Mouse (Mus musculus): ENCODE measurements around the gene Ttc7b.

The Ttc7b gene

DNA sequence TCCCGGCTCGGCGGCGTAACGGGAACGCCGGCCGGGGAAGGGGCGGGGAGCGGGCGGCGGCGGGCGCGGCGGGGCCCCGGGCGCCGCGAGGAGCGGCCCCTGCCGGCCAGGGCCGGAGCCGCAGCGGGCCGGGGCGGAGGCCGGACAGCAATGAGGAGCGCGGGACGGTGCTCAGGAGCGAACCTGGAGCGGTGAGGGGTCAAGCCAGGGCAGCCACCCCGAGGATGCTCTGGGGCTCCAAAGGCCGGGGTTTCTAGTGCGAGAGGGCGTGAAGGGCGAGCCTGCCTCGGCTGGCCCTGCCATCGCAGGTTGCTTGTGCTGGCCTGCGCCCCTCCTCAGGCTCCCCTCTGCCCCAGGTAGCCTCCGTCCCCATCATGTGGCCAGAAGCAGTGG lies at the start of gene Ttc7b:
Gene Ttc7b, minus strand, starts transcription at position 33 of the 393 bp plus-strand sequence.
- peak; percentile 68 to 81 for DNase-seq

DNA sequence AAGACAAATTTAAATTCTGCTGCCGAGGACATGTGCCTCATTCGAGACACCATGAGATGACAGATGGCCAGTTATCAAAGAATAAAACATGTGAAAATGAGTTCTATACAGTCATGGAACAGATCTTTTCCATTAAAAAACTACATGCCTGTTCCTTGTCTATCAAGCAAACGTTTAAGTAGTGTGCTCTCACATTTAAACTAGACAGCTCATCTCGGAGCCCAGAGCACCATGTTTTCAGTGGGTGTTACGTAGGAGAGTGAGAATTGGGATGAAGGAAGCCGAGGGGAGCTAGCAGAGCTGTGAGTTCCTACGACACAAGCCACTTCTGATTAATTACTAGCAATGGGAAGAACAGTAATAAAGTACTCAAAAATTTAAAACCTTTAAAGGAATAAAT lies 48.2 kb upstream of the Ttc7b start:
- no peak for DNase-seq

DNA sequence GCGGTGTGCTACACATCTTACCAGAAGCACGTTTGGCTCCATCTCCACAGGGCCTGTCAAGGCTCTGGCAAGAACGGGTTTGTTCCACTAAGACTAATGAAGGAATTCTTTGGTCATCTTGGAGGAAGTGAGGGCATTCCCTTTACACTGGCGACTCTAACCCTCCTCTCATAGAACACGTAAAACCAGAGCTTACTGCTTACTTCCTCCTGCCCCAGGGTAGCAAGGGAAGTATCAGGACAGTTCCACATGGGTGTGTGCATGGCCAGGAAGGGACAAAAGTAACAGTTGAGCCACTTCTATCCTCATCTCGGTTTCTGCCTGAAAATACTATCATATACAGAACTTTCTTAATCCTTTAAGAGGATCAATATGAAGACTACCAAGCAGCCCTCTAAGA lies 47.5 kb upstream of the Ttc7b start:
- DNase-seq: no peak

DNA sequence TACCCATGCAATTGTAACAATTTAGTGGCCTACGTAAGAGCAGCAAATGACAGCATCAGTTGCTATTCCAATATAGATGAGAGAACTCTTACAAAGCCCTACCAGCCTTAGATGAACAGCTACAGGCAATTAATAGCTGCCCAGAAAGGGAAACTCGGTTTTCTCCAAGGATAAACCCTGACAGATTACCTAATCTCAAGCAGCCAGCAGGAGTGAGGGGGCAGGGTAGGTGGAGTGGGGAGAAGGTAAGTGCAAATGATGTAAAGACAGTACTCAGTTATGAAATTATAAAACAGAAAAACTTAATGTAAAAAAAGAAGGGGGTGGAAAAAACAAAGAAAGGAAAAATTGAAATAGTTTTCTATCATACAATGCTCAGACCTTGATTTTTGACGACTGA lies 47.0 kb upstream of the Ttc7b start:
- DNase-seq: no peak

DNA sequence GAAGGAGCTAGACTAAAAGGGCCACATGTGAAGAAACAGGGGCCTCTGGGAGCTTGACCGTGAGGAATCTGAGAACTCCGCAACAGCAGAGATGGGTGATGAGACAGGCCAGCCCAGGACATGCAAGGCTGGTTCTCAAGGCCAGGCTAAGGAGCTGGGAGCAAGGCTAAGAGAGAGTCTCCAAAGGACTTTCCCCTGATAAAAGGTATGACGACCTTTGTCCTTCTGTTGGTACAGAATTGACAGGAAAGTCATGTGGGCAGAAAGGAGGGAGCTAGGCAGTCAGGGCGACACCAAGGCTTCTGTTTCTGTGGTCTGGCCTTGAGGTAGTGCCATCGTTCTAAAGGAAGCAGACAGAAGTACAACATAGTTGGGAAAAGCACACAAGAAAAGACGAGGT lies 33.0 kb upstream of the Ttc7b start:
- DNase-seq: no peak

DNA sequence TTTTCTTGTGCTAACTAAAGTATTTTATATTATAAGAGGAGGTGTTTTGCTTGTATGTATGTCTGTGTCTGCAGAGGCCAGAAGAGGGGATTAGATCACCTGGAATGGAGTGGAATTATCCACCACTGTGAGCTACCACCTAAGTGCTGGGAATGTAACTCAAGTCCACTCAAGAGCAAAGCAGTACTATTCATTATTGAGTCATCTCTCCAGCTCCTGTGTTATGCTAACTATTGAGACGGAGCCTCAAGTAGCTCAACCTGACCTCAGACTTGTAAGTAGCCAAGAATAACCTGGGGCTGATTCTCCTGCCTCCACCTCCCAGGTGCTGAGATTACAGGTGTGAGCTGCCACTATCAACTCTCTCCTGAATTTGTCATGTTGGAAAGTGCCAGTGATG lies 31.3 kb upstream of the Ttc7b start:
- DNase-seq: no peak

DNA sequence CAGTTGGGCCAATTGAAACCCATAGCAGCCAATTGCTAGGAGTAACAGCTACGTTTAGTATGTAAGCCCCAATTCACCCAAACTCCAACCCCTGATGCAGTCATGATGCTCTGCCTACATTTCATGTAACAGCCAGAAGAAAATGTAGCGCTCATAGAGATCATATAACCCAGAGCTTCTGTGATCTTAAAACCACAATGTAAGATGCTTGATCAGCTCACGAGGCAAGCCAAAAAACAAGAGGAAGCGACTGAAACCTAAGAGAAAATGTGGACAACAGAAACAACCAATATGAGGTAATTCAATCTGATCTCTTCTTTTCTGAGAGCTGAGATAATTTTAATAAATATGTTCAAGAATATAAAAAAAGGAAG lies 23.6 kb upstream of the Ttc7b start:
- DNase-seq: no peak

DNA sequence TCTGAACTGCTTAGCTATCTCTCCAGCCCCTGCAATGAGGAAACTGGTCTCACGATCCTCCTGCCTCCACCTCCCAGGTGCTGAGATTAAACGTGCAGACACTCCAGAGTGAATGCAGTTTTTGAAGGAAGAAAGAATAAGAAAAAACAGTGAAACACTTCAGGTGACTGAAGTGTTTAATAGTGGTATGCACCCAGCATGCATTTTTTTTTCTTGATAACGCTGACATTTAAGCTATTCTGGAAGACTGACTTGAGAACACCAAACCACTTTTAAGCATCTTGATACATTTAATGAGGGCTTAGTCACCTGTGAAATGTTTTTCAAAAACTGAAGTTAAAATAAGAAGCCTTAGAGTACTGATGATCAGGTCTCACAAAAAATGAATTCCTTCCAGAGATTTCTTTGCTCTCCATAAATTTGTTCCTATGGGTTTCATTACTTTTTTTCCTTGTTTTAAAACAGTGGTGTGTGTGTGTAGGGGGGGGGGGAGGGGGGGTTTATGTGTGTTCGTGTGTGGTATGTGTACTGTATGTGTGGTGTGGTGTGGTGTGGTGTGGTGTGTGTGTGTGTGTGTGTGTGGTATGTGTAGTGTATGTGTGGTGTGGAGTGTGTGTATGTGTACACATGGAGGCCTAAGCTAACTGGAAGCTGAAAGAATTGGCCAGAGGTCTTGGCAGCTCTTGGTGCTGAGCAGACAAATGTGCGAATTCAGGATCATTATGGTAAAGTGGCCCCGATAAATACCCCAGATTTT lies 23.0 kb upstream of the Ttc7b start:
- DNase-seq: no peak

DNA sequence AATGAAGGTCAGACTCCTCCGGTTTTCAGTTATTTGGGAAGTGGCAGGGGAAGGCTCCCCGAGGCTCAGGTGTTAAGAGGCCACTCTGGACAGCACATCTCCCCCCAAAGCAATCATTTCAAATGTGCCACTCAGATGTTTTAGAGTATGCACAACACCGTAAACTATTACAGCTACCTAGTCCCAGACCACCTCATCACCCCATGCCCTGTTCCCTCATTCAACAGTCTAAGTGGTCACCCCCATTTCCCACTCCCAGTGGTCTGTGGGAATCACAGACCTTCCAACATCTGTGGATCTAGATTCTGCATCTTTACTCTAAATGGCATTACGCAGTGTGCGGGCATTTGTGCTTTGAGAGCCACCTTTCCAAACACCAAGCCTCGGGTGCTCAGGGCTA lies 21.9 kb upstream of the Ttc7b start:
- no peak for DNase-seq

DNA sequence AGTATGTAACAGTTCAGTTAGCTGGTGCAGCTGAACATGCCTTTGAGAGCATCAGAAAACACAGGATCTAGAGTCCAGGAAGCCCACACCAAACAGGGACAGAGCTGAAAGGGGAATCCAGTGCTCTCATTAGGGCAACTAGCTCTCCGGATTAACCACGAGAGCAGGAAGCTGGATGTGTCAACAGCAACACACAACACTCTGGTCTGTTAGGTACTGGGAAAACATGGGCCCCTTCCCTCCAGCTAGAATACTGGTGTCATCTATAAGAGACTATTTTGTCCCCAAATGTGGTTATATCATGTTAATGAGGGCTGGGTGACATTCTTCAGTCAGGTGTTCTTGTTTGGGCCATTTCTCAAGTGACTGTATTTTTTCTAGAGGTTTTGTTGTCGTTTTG lies 21.4 kb upstream of the Ttc7b start:
- DNase-seq: no peak

DNA sequence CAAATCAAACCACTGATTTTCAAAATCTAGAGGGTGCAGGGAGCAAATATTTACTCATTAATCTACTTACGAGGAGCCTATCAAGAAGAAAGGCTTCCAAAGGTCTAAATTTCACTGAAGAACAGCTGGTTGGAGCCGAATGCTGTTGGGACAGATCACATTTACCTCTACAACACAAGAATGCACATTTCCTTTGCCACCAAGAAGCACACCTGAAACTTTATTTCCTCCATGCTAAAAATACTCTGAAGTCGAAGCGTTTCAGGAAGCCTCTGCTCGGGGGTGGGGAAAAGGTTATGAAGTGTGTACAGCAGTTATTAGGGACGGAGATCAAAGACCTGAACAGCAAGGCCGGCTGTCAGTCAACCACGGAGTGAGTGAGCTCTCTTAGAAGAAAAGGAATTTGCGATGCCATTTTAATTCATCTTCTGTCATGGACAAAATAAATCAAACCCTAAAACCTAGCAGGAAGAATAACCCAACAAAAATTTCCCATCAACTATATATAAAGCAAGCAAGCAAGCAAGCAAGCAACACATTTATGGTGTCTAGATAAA lies 18.6 kb upstream of the Ttc7b start:
- no peak for DNase-seq

DNA sequence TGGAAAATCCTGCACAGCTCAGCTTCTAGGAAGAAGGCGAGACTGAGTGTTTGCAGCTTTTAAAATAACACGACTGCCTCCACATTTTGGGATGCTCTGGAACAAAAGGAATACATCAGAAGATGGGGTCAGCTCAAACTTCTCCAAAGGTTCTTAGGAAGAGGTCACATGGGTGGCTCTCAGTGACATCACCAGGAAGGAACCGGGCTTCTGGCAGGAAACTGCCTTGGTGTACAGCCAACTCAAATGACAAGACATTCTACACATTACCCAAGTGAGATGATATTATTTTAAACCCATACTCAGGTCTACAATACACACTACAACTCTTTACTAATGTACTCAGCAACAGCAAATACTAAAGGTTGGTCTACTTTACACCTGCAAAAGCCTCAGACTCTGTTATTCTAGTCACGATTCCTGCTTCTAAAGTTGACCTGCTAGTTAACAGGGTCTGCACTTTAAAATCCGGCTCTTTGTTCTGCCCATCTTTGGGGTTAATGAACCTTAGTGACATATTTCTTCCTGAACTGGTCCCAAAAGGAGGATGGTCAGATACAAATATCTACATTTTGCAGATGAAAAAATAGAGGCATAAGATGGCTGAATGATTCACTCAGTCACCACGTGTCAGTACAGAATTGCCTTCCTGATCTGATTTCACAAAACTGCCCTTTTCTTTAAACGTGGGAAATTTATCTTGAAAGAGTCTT lies 18.0 kb upstream of the Ttc7b start:
- DNase-seq: peak; percentile 62 to 71

DNA sequence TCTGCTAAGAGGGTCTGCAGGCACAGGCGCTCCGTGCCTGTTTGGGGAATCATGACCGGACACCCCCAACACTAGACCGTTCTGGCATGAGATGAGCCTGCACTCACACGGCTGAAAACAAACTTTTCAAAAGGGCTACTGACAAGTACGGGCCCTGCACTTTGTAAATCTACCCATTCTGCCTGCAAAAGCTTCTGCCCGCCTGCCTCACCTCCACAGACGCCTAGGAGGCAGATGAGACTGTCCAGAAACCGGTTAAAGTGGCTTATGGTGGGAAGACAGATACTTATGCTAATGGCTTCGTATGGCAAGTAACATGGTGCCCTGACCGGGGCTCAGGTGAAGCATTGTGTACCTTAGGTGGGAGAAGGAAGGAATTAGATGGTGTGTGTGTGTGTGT lies 16.5 kb upstream of the Ttc7b start:
- DNase-seq: peak in 1 of 2 experiments; percentile 3

DNA sequence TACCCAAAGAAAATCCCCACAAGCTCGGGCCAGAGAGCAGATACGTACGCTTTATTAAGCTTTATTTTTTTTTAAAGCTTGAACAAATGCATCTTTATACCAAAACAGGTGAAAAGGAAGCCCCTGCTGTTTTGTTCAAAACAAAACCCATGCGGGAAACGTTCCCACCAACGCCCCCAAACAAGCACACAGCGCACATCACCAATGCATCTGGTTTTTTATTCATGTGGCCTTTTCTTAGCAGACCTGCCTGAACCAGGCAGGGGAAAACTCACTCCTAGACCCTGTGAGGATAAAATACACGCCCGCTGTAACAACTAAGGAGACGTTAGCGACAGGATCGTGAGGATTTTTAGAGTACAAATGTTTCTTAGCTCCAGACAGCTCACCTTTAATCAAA lies 14.4 kb upstream of the Ttc7b start:
- DNase-seq: no peak

DNA sequence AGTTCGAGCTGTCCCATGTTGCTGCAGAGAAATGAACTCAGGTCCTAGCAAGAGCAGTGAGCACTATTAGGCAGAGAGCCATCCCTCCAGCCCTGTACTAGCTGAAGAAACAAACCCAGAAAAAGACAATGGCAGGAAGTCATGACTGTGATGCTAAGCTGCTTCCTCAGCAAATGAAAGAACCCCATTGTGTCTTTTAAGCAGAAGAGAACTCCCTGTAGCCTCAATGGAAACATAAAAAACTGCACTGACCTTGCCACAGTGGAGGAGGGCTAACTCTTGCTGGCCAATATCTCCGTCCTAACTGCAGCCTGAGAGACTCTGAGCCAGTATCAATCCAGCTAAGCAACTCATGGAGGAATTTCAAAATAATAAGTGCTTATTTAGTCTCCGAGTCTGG lies 13.4 kb upstream of the Ttc7b start:
- DNase-seq: peak in 1 of 2 experiments; percentile 29

DNA sequence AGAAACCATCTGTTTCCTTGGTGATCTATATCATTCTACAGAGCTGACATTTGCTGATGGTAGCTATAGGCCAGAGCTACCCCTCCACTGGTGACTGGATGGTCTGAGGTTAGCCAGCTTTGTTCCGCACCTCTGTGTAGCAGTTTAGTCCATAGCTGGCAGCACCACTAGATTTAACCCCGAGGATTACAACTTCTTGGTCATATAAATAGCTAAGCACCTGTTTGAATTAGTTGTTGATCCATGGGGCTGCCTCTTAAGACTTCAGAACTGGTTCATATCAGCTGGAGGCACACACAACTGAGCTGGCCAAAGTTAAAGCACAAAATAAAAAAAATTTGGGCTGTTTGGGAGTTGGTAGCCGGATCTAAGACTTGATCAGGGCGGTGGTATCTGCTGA lies 12.6 kb upstream of the Ttc7b start:
- peak in 1 of 2 experiments; percentile 2 for DNase-seq

DNA sequence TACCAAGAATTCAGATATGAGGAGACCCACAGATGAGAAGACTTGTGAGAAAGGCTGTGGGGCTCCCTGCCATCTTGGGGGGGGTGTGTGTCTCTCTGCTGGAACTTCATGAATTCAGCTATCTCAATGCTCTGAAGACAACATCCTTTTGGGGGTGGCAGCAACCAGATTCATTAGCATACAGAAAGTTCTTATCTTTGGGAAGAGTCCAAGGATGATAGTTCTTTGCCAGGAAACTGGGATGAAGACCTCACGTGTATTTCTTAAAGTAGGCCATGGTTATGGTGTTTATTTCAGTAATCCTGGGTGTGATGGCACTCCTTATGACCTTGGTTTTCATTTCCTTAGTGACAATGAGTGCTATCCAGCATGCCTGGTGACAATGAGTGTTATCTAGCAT lies 11.1 kb upstream of the Ttc7b start:
- DNase-seq: peak in 1 of 2 experiments; percentile 4

DNA sequence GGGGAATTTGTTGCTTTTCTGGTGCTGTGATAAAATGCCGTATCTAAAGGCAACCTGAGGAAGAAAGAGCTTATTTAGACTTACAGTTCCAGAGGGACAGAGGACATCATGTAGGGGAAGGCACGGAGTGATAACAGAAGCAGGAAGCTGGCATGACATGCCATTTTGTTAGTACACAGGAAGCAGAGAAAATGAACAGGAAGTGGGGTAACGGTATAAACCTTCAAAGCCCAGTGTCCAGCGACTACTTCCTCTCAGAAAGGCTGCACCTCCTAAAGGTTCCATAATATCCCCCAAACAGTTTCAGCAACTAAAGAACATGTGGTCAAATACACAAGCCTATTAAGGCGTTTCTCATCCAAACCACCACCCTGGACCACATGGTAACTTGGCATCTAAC lies 10.2 kb upstream of the Ttc7b start:
- DNase-seq: no peak

DNA sequence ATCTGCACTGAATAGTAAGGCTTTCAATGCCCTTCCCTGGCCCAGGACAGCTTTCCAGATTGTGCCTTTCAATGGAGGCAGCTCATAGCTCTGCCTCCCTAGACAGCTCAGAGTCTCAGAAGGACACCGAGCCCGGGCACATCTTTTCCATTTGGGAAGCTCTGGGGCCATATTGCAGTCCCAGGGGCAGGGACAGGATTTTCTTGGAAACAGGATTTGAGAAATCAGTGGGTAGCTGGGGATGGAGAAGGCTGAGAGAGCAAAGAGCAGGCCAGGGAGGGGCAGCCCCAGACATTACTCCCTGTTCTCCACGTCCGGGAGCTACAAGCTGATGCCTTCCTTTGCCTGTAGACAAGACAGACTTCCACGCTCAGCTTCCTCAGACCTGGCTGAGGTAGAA lies 9.0 kb upstream of the Ttc7b start:
- DNase-seq: no peak

DNA sequence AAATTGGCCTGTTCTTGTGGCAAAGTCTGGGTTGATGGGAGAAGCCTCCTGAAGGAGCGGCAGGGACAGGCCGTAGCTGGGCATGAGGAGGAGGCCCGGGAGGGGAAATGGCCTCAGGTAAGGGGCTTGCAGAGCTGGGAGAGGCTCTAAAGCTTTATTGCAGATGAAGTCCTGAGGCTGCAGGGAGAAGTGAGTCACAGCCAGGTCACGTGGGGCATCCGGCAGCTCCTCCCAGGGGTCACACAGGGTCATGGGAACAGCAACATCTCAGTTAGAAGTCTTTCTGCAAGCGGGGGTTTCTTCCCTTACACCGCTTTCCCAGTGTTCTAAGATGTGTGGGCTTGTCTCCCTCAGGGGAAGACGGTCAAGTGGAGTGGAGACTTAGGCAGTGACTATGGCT lies 8.5 kb upstream of the Ttc7b start:
- peak; percentile 60 to 65 for DNase-seq

DNA sequence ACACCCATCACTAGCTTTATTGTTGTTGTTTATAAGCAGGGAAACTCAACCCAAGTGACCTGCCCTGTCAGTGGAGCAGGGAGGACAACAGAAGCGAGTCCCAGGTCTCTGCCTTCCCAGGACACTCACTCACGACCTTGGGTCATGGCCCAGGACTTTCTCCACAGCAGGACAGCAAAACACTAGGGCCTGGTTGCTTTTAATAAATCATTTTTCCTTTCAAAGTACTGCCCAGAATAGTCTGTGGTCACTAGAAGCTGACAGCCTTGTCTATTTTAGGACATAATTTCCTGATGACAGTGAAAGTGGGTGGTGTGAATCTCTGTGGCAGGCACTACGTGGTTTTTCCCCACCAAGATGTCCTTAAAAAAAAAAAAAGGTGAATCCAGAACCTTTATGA lies 7.6 kb upstream of the Ttc7b start:
- DNase-seq: no peak

DNA sequence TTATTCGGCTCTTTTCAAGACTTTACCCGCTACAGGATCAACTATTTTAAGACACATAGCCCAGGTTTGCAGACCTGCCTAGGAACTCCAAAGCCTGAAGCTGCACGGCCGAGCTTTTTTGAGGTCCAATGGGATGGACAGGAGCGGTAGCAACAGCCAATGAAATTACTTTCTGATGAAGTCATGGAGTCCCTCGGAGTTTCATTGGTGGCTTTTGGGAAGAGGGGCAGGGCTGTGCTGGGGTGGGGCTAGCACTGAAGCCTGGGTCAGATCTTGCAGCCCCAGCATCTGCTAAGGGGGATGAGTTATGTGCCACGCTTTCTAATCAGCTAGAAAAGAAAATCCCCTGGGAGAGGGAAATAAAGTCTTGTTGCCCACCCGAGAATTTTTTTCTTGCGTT lies 7.1 kb upstream of the Ttc7b start:
- DNase-seq: peak; percentile 81 to 83

DNA sequence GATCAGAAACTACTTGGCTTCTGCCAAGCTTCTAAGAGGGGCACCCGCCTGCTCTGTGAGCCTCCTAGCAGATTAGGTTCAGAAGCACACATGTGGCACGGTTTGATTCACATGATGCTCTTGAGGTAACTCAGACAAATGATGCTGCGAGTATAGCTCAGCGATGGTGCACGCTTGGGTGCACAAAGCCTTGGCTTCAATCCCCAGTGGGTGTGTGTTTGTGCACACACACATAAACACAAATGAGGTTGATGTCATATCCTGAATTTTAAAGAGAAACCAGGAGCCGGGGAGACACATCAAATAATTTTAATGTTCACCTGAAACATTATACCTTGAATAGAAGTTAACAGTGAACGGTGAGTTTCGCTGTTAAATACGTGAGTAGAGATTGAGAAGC lies 6.6 kb upstream of the Ttc7b start:
- no peak for DNase-seq

DNA sequence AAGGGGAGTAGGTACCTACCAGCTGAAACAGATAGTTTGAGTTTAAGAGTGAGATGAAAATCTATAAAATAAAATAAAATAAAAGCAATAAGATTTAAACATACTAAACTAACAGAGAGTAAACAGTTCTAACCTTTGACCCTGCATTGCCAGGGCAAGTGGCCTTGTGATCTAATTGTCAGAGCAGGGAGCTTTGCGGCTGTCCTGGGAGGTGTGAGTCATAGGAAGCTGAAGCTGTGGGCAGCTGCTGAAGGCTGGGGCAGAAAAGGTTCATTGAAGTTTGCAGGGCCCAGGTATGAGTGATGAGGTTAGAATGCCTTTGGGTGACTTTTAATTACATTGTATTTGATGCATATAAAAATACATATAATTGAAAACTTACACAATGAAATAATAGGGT lies 5.3 kb upstream of the Ttc7b start:
- DNase-seq: no peak

Data from lung, postnatal 4 days (tissue).